Mouse (Mus musculus) myocyte (in vitro differentiated cells): Measurements from ENCODE around the gene Npm1.

Experiments
- CEBPB ChIP-seq: IDR thresholded peaks from 2 replicates; pipeline ENCODE4 v1.6.1; 2011; ENCODE audit warnings: mild to moderate bottlenecking, moderate library complexity; ENCODE audit not compliant: poor library complexity, insufficient read depth, severe bottlenecking
- E2F4 ChIP-seq: IDR thresholded peaks from one replicate; pipeline ENCODE4 v1.6.1; 2011; ENCODE audit warnings: mild to moderate bottlenecking, control low read depth, moderate library complexity; ENCODE audit not compliant: insufficient read depth
- MAX ChIP-seq: IDR thresholded peaks from one replicate; pipeline ENCODE4 v1.6.1; 2011; ENCODE audit warnings: low read depth, mild to moderate bottlenecking, control low read depth
- MYOD1 ChIP-seq, 3 experiments: IDR thresholded peaks; one replicate each; pipeline ENCODE4 v1.6.1; 2011; ENCODE audit warnings: control low read depth in 2 of 3, low read depth in 2 of 3, mild to moderate bottlenecking in 2 of 3, moderate library complexity in 1 of 3; ENCODE audit not compliant: insufficient read length in 2 of 3, control insufficient read depth in 1 of 3
- MYOG ChIP-seq, 3 experiments: IDR thresholded peaks; one replicate each; pipeline ENCODE4 v1.6.1; 2011; ENCODE audit warnings: control low read depth in 2 of 3, low read depth in 2 of 3, mild to moderate bottlenecking in 2 of 3; ENCODE audit not compliant: insufficient read length in 2 of 3, control insufficient read depth in 1 of 3, insufficient read depth in 1 of 3
- POLR2A ChIP-seq: IDR thresholded peaks from one replicate; pipeline ENCODE4 v1.6.1; 2011; ENCODE audit warnings: low read depth, mild to moderate bottlenecking, control low read depth, moderate library complexity; ENCODE audit not compliant: insufficient read length
- POLR2AphosphoS2 ChIP-seq: IDR thresholded peaks from one replicate; pipeline ENCODE4 v1.6.1; 2011; ENCODE audit warnings: low read depth, control low read depth; ENCODE audit not compliant: insufficient read length
- REST ChIP-seq: IDR thresholded peaks from one replicate; pipeline ENCODE4 v1.6.1; 2011; ENCODE audit warnings: mild to moderate bottlenecking, control low read depth, moderate library complexity; ENCODE audit not compliant: insufficient read depth, insufficient read length
- SRF ChIP-seq: IDR thresholded peaks from one replicate; pipeline ENCODE4 v1.6.1; 2011; ENCODE audit warnings: low read depth; ENCODE audit not compliant: control insufficient read depth, insufficient read length
- TCF12 ChIP-seq: IDR thresholded peaks from one replicate; pipeline ENCODE4 v1.6.1; 2011; ENCODE audit warnings: mild to moderate bottlenecking, control low read depth; ENCODE audit not compliant: poor library complexity, insufficient read depth, severe bottlenecking
- TCF3 ChIP-seq: IDR thresholded peaks from one replicate; pipeline ENCODE4 v1.6.1; 2011; ENCODE audit warnings: low read depth, control low read depth; ENCODE audit not compliant: insufficient read length
- USF1 ChIP-seq: IDR thresholded peaks from one replicate; pipeline ENCODE4 v1.6.1; 2011; ENCODE audit warnings: low read depth, mild to moderate bottlenecking, control low read depth, moderate library complexity

GRCm38 (mm10) chr11:33176525-33177245 lies 13.7 kb upstream of the Npm1 start:
- TF ChIP-seq USF1, result no peak
- no peak for TF ChIP-seq TCF12
- TF ChIP-seq MAX, result no peak
- TF ChIP-seq E2F4, result no peak
- no peak for TF ChIP-seq POLR2A
- TF ChIP-seq CEBPB, result no peak
- TF ChIP-seq POLR2AphosphoS2, result no peak
- TF ChIP-seq MYOD1 (IDR thresholded peaks at IDR 0.05; ENCODE audit: control insufficient read depth in 1 of 3, insufficient read length in 2 of 3, low read depth in 2 of 3), result no peak
- no peak for TF ChIP-seq MYOG (IDR thresholded peaks at IDR 0.05; ENCODE audit: control insufficient read depth in 1 of 3, insufficient read depth in 1 of 3, insufficient read length in 2 of 3, low read depth in 2 of 3)
- TF ChIP-seq REST, result no peak
- TF ChIP-seq TCF3, result no peak
- no peak for TF ChIP-seq SRF
